Mouse (Mus musculus) small intestine, adult 2 months (tissue): ENCODE measurements around the gene Eef1e1. TPM values are rescaled to one million over a fixed set of nuclear protein-coding genes. Genes with fewer than 3 reads are reported as not detected.

Experiments
- H3K27ac ChIP-seq: fragments of 200-500 bp; 2 replicates; pipeline ENCODE4 v1.5.1; 2012; ENCODE audit warnings: low read depth, low read length, control low read depth, inconsistent platforms; ENCODE audit not compliant: insufficient read depth
- H3K27me3 ChIP-seq: fragments of 200-500 bp; 2 replicates; pipeline ENCODE4 v1.6.1; 2012; ENCODE audit warnings: mild to moderate bottlenecking, moderate library complexity, low read length, inconsistent platforms; ENCODE audit not compliant: control insufficient read depth, insufficient read depth
- H3K36me3 ChIP-seq: fragments of 200-500 bp; 2 replicates; pipeline ENCODE4 v1.6.1; 2012; ENCODE audit warnings: mild to moderate bottlenecking, low read length, control low read depth, inconsistent platforms; ENCODE audit not compliant: control insufficient read depth, insufficient read depth
- H3K4me1 ChIP-seq: fragments of 200-500 bp; 2 replicates; pipeline ENCODE4 v1.6.1; 2012; ENCODE audit warnings: low read length, inconsistent platforms, mixed read lengths; ENCODE audit not compliant: control insufficient read depth, insufficient read depth, insufficient read length
- H3K4me3 ChIP-seq: fragments of 200-500 bp; 2 replicates; pipeline ENCODE4 v1.5.1; 2012; ENCODE audit warnings: low read depth, mild to moderate bottlenecking, control low read depth, inconsistent platforms, low read length, moderate library complexity
- CTCF ChIP-seq: fragments of 200-500 bp; IDR thresholded peaks from 2 replicates; pipeline ENCODE4 v1.5.1; 2012; ENCODE audit warnings: low read depth, mild to moderate bottlenecking, control low read depth, inconsistent platforms, low read length, moderate library complexity, mixed read lengths; ENCODE audit not compliant: insufficient replicate concordance, insufficient read length; ENCODE audit errors: extremely low read depth
- POLR2A ChIP-seq: fragments of 200-500 bp; IDR thresholded peaks from 2 replicates; pipeline ENCODE4 v1.6.1; 2012; ENCODE audit warnings: low read depth, mild to moderate bottlenecking, control low read depth, inconsistent platforms, low read length, moderate library complexity
- WGBS: fragments of 180-500 bp; shearing (Covaris S2); methylation state at CpG from one replicate; pipeline ENCODE4 v1.1.7; 2018; 5-methylcytosine and 5-hydroxymethylcytosine counted together
- polyA plus RNA-seq: library from polyadenylated mRNA; depleted of rRNA; stranded (reverse); fragments of >200 nt; gene quantifications from 2 replicates; pipeline ENCODE4 v1.2.3, GENCODE M21; 2012

Gene Eef1e1
- polyA plus RNA-seq, 1 experiment, result 1.6 TPM

DNA sequence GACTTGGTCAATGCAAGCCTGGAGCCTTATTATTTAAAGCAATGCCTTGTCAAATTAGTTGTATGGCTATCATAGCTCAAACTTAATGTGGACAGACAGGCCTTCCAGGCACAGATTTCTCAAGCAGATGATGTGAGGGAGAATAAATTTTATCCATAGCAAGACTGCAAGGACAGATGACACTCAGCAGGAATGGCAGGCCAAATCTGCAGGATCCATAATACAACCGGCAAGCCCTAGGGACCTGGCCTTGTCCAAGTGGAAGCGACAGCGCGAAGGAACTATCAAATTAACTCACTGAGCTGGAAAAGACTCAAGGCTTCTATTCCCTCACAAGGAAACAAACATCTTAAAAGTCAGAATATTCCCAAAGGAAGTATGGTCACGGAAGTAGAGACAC, 17.9 kb downstream of the Eef1e1 start:
- peaks cover 23% of the 10 kb centered on the region for H3K36me3 ChIP-seq
- WGBS, result 87% methylated on average over 5 of the region's 5 CpGs
- no peaks in the 10 kb centered on the region for H3K4me1 ChIP-seq
- no peaks in the 10 kb centered on the region for H3K27me3 ChIP-seq
- H3K27ac ChIP-seq, result no peak overlapping the region
- H3K4me3 ChIP-seq, result no peak overlapping the region
- TF ChIP-seq POLR2A (no peak), CTCF (no peak)

- Histone ChIP-seq H3K27ac (no peak overlapping the region), H3K4me3 (no peak overlapping the region), H3K27me3 (no peaks in the 10 kb centered on the region), H3K36me3 (peaks cover 6% of the 10 kb centered on the region), H3K4me1 (peaks cover 3% of the 10 kb centered on the region; the same call in 1 of the 2 replicates)
- TF ChIP-seq CTCF (no peak), POLR2A (no peak)
- WGBS, result 70% methylated on average over 11 of the region's 11 CpGs
These were observed 20.2 kb downstream of the Eef1e1 start for GRCm38 (mm10) chr13:38638694-38639093.

GRCm38 (mm10) chr13:38634800-38635269, 24.0 kb downstream of the Eef1e1 start, which contains the start of gene Bloc1s5:
TSS of gene Bloc1s5 (minus strand) at chr13:38635109.
- under 1% methylated on average over 44 of the region's 44 CpGs for WGBS
- Histone ChIP-seq H3K4me3 (peak within 1 kb of the TSS; percentile 92), H3K27ac (peak within 1 kb of the TSS; percentile 18; the same call in 1 of the 2 replicates), H3K4me1 (peaks cover 3% of the 10 kb centered on the region; the same call in 1 of the 2 replicates), H3K27me3 (no peaks in the 10 kb centered on the region), H3K36me3 (peaks cover 2% of the 10 kb centered on the region; the same call in 1 of the 2 replicates)
- TF ChIP-seq POLR2A (no peak), CTCF (no peak)

DNA sequence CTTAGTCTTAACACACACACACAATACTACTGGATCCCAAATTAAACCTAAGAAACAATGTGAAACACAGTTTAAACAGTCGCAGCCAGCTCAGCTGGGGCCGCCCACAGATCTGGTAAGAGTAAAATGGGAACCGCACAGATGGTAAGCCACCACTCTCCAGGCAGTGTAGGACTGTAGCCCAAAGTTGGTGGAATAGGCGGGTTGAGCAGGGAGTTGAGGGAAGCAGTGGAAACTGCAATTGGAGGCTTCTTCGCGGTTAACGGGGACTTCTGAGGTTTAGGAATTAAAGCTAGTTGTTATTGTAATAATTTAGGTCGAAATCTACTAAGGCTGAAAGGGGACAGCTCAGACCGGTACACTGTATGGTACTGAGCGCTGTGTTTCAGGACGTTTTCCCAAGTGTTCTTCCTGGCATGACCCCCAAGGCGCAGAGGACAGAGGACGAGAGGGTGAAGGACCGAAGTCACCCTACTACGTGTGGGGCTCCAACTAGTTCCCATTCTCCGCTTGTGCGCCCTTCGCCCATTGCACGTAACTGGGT, 24.5 kb downstream of the Eef1e1 start:
- H3K27me3 ChIP-seq, result no peaks in the 10 kb centered on the region
- WGBS, result 2% methylated on average over 19 of the region's 19 CpGs
- no peak for TF ChIP-seq POLR2A
- TF ChIP-seq CTCF, result no peak
- peaks cover 2% of the 10 kb centered on the region; the same call in 1 of the 2 replicates for H3K36me3 ChIP-seq
- peak overlapping the region; percentile 92 for H3K4me3 ChIP-seq
- H3K27ac ChIP-seq, result peak overlapping the region; percentile 18; the same call in 1 of the 2 replicates
- H3K4me1 ChIP-seq, result peaks cover 3% of the 10 kb centered on the region; the same call in 1 of the 2 replicates

GRCm38 (mm10) chr13:38633287-38634000, 25.4 kb downstream of the Eef1e1 start:
- Histone ChIP-seq H3K36me3 (peaks cover 2% of the 10 kb centered on the region; the same call in 1 of the 2 replicates), H3K4me3 (no peak overlapping the region), H3K27ac (no peak overlapping the region), H3K4me1 (peaks cover 3% of the 10 kb centered on the region; the same call in 1 of the 2 replicates), H3K27me3 (no peaks in the 10 kb centered on the region)
- 88% methylated on average over 6 of the region's 6 CpGs for WGBS
- TF ChIP-seq POLR2A (no peak), CTCF (no peak)

GRCm38 (mm10) chr13:38632556-38632955, 26.3 kb downstream of the Eef1e1 start:
- H3K27me3 ChIP-seq, result no peaks in the 10 kb centered on the region
- no peak overlapping the region for H3K4me3 ChIP-seq
- peaks cover 3% of the 10 kb centered on the region; the same call in 1 of the 2 replicates for H3K4me1 ChIP-seq
- TF ChIP-seq POLR2A (no peak), CTCF (no peak)
- WGBS, result 75% methylated on average over 6 of the region's 6 CpGs
- no peak overlapping the region for H3K27ac ChIP-seq
- peaks cover 2% of the 10 kb centered on the region; the same call in 1 of the 2 replicates for H3K36me3 ChIP-seq

DNA sequence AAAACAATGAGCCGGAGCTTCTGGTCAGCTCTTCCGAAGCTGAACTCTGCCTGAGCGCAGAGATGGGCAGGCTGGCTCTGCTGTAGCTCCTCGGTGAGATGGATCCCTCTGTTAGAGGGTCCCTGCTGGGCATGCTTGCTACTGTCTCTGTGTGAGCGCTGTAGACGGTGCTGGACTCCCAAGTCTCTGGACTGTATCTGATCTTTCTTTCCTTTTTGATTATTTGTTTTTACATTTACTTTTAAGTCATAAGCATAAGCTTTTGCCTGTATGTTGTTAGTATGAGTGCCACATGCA, 32.7 kb downstream of the Eef1e1 start:
- H3K36me3 ChIP-seq, result peaks cover 2% of the 10 kb centered on the region; the same call in 1 of the 2 replicates
- WGBS, result 67% methylated on average over 6 of the region's 6 CpGs
- TF ChIP-seq POLR2A (no peak), CTCF (no peak)
- H3K27ac ChIP-seq, result no peak overlapping the region
- no peak overlapping the region for H3K4me3 ChIP-seq
- no peaks in the 10 kb centered on the region for H3K4me1 ChIP-seq
- H3K27me3 ChIP-seq, result no peaks in the 10 kb centered on the region
